Mouse (Mus musculus) midbrain, embryonic 12.5 days (tissue): ENCODE results near the gene Nelfb. TPM values are rescaled to one million over a fixed set of nuclear protein-coding genes. Genes with fewer than 3 reads are reported as not detected.

Experiments used
- ATAC-seq: fragments of 200-750 bp; cut with Nextera tagmentation; 2 replicates; pipeline ENCODE4 v1.8.0; 2017; ENCODE audit warnings: low read depth, moderate TSS enrichment, moderate library complexity; ENCODE audit not compliant: low FRiP score
- H3K27ac ChIP-seq: fragments of 300-500 bp; sonication (generic); replicated peaks from 2 replicates; pipeline ENCODE4 v1.5.1; 2016; ENCODE audit warnings: mild to moderate bottlenecking
- H3K27me3 ChIP-seq: fragments of 300-500 bp; sonication (generic); 2 replicates; pipeline ENCODE4 v1.6.1; 2016; ENCODE audit warnings: mild to moderate bottlenecking
- H3K36me3 ChIP-seq: fragments of 300-500 bp; sonication (generic); 2 replicates; pipeline ENCODE4 v1.6.1; 2016
- H3K4me1 ChIP-seq: fragments of 300-500 bp; sonication (generic); 2 replicates; pipeline ENCODE4 v1.6.1; 2016
- H3K4me2 ChIP-seq: fragments of 300-500 bp; sonication (generic); replicated peaks from 2 replicates; pipeline ENCODE4 v1.6.1; 2016; ENCODE audit warnings: mild to moderate bottlenecking, moderate library complexity
- H3K4me3 ChIP-seq: fragments of 300-500 bp; sonication (generic); 2 replicates; pipeline ENCODE4 v1.5.1; 2016; ENCODE audit warnings: mild to moderate bottlenecking
- H3K9ac ChIP-seq: fragments of 300-500 bp; sonication (generic); replicated peaks from 2 replicates; pipeline ENCODE4 v1.6.1; 2016; ENCODE audit warnings: mild to moderate bottlenecking, moderate library complexity
- H3K9me3 ChIP-seq: fragments of 300-500 bp; sonication (generic); 2 replicates; pipeline ENCODE4 v1.6.1; 2016; ENCODE audit warnings: mild to moderate bottlenecking
- WGBS: fragments of 180-500 bp; shearing (Covaris S2); methylation state at CpG from one replicate; pipeline ENCODE4 v1.1.7; 2016; 5-methylcytosine and 5-hydroxymethylcytosine counted together
- polyA plus RNA-seq: library from polyadenylated mRNA; unstranded; fragments of >200 nt; fragmentation: Nextera tagmentation; extraction: Ambion mirVana; gene quantifications from 2 replicates; pipeline ENCODE4 v1.2.1, GENCODE M21; 2016

Nelfb gene
- polyA plus RNA-seq, 1 experiment from 2014 or later: 123 TPM

DNA sequence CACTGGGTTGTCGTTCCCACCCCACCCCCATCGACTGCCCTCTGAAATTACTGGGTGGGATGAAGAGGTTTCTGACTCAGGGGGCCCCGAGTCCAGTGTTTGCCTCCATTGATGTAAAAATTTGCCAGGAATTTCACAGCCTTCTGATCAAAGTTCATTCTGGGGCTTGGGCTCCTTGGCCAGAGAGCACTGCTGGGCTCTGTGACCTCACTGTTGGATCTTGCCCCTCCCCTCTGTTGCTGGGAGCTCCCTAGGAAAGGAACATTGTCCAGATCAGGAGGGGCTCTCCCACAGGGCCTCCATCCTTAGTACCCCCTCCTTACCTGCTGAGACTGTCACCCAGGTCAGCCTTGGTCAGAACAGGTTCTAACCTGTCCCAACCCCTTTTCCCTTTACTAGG lies 3.2 kb upstream of the Nelfb start, which contains the start of gene Stpg3:
Gene Stpg3 (minus strand): TSS at position 194 of the 400 bp plus-strand sequence.
- Histone ChIP-seq H3K36me3 (no peaks in the 10 kb centered on the region), H3K4me1 (peaks cover 18% of the 10 kb centered on the region), H3K9me3 (no peaks in the 10 kb centered on the region), H3K4me2 (no peak within 1 kb of the TSS), H3K9ac (no peak within 1 kb of the TSS), H3K27ac (no peak within 1 kb of the TSS), H3K27me3 (peaks cover 15% of the 10 kb centered on the region), H3K4me3 (no peak within 1 kb of the TSS)
- WGBS: 67% methylated on average over 3 of the region's 3 CpGs
- no peak for ATAC-seq

- 63% methylated on average over 23 of the region's 23 CpGs for WGBS
- H3K9ac ChIP-seq: no peak overlapping the region
Measured at GRCm38 (mm10) chr2:25213266-25213865, 2.1 kb upstream of the Nelfb start.

GRCm38 (mm10) chr2:25210686-25211085 lies 603 bp downstream of the Nelfb start:
- Histone ChIP-seq H3K4me1 (peaks cover 22% of the 10 kb centered on the region), H3K36me3 (peaks cover 27% of the 10 kb centered on the region), H3K9ac (peak overlapping the region; percentile 89), H3K9me3 (no peaks in the 10 kb centered on the region), H3K4me3 (peak overlapping the region; percentile 90), H3K27ac (peak overlapping the region; percentile 87), H3K27me3 (peaks cover 9% of the 10 kb centered on the region; the same call in 1 of the 2 replicates), H3K4me2 (peak overlapping the region; percentile 96)
- no peak; the same call in 1 of the 2 replicates for ATAC-seq
- under 1% methylated on average over 24 of the region's 24 CpGs for WGBS

More at GRCm38 (mm10) chr2:25213266-25213865, 2.1 kb upstream of the Nelfb start:
- H3K27me3 ChIP-seq: peaks cover 15% of the 10 kb centered on the region
- H3K36me3 ChIP-seq: peaks cover under 1% of the 10 kb centered on the region; the same call in 1 of the 2 replicates
- no peaks in the 10 kb centered on the region for H3K9me3 ChIP-seq
- H3K27ac ChIP-seq: no peak overlapping the region
- no peak for ATAC-seq
- H3K4me1 ChIP-seq: peaks cover 22% of the 10 kb centered on the region
- H3K4me3 ChIP-seq: no peak overlapping the region
- no peak overlapping the region for H3K4me2 ChIP-seq

- Histone ChIP-seq H3K9ac (no peak overlapping the region), H3K4me1 (peaks cover 22% of the 10 kb centered on the region), H3K4me3 (no peak overlapping the region), H3K36me3 (peaks cover 58% of the 10 kb centered on the region), H3K27me3 (no peaks in the 10 kb centered on the region), H3K9me3 (no peaks in the 10 kb centered on the region), H3K27ac (no peak overlapping the region), H3K4me2 (no peak overlapping the region)
- ATAC-seq: no peak
- 88% methylated on average over 1 of the region's 1 CpGs for WGBS
Measured at GRCm38 (mm10) chr2:25207593-25207992, 3.7 kb downstream of the Nelfb start.

- no peak overlapping the region for H3K4me2 ChIP-seq
- peaks cover 90% of the 10 kb centered on the region for H3K36me3 ChIP-seq
- no peak overlapping the region for H3K4me3 ChIP-seq
- no peak overlapping the region for H3K9ac ChIP-seq
- no peaks in the 10 kb centered on the region; the same call in 1 of the 2 replicates for H3K4me1 ChIP-seq
- no peak; the same call in 1 of the 2 replicates for ATAC-seq
- no peaks in the 10 kb centered on the region for H3K9me3 ChIP-seq
- H3K27ac ChIP-seq: no peak overlapping the region
- H3K27me3 ChIP-seq: no peaks in the 10 kb centered on the region
- 66% methylated on average over 4 of the region's 4 CpGs for WGBS
Measured at GRCm38 (mm10) chr2:25203631-25204214, 7.6 kb downstream of the Nelfb start.

GRCm38 (mm10) chr2:25200631-25201030 lies 10.7 kb downstream of the Nelfb start:
- peaks cover 6% of the 10 kb centered on the region; the same call in 1 of the 2 replicates for H3K4me1 ChIP-seq
- H3K36me3 ChIP-seq: peaks cover 62% of the 10 kb centered on the region

DNA sequence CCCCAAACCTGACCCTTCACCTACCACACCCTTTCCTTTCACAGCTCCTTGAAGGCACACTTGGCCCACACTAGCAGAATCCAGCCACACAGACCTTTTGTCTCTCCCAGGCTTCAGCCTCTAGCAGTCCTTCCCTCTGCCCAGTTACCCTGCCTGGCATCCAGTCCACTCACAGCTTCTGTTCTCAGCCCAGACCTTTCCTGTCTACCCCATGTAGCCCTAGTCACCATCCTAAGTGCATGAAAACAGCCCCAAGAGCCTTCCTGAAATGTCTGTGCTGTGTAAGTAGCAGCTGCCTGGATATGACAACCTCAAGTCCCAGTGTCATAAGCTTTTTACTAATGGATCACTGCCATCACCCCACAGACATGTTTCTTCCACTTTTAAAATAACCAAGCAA lies 13.3 kb downstream of the Nelfb start:
- Histone ChIP-seq H3K27ac (no peak overlapping the region), H3K9ac (no peak overlapping the region), H3K36me3 (peaks cover 35% of the 10 kb centered on the region), H3K4me1 (peaks cover 12% of the 10 kb centered on the region), H3K4me2 (no peak overlapping the region), H3K9me3 (no peaks in the 10 kb centered on the region), H3K27me3 (peaks cover 44% of the 10 kb centered on the region), H3K4me3 (no peak overlapping the region)
- ATAC-seq: no peak

More at GRCm38 (mm10) chr2:25200631-25201030, 10.7 kb downstream of the Nelfb start:
- ATAC-seq: no peak
- WGBS: 94% methylated on average over 2 of the region's 2 CpGs
- Histone ChIP-seq H3K27me3 (peaks cover 22% of the 10 kb centered on the region), H3K9me3 (no peaks in the 10 kb centered on the region), H3K27ac (no peak overlapping the region), H3K4me2 (no peak overlapping the region), H3K4me3 (no peak overlapping the region), H3K9ac (no peak overlapping the region)

- WGBS: 14% methylated on average over 2 of the region's 2 CpGs
Measured at GRCm38 (mm10) chr2:25197191-25197590, 14.1 kb downstream of the Nelfb start.

GRCm38 (mm10) chr2:25196172-25196954 lies 14.9 kb downstream of the Nelfb start, which contains the start of gene Tor4a:
TSS of gene Tor4a (minus strand) at chr2:25196886.
- no peak within 1 kb of the TSS; the same call in 1 of the 2 replicates for H3K27ac ChIP-seq
- peaks cover 44% of the 10 kb centered on the region for H3K27me3 ChIP-seq
- WGBS: 15% methylated on average over 8 of the region's 8 CpGs
- no peak for ATAC-seq
- no peaks in the 10 kb centered on the region for H3K9me3 ChIP-seq
- no peak within 1 kb of the TSS for H3K9ac ChIP-seq
- H3K4me1 ChIP-seq: peaks cover 12% of the 10 kb centered on the region
- peaks cover 19% of the 10 kb centered on the region for H3K36me3 ChIP-seq
- H3K4me2 ChIP-seq: peak within 1 kb of the TSS; percentile 21; the same call in 1 of the 2 replicates
- 0 out of 2 replicates have a peak within 1 kb of the TSS, but pooled peaks have one; percentile 3 for H3K4me3 ChIP-seq

More at GRCm38 (mm10) chr2:25197191-25197590, 14.1 kb downstream of the Nelfb start:
- no peak overlapping the region for H3K4me3 ChIP-seq
- peaks cover 12% of the 10 kb centered on the region for H3K4me1 ChIP-seq
- H3K36me3 ChIP-seq: peaks cover 28% of the 10 kb centered on the region
- H3K27ac ChIP-seq: no peak overlapping the region; the same call in 1 of the 2 replicates
- ATAC-seq: no peak
- peaks cover 44% of the 10 kb centered on the region for H3K27me3 ChIP-seq
- H3K9me3 ChIP-seq: no peaks in the 10 kb centered on the region
- no peak overlapping the region for H3K4me2 ChIP-seq
- H3K9ac ChIP-seq: no peak overlapping the region

DNA sequence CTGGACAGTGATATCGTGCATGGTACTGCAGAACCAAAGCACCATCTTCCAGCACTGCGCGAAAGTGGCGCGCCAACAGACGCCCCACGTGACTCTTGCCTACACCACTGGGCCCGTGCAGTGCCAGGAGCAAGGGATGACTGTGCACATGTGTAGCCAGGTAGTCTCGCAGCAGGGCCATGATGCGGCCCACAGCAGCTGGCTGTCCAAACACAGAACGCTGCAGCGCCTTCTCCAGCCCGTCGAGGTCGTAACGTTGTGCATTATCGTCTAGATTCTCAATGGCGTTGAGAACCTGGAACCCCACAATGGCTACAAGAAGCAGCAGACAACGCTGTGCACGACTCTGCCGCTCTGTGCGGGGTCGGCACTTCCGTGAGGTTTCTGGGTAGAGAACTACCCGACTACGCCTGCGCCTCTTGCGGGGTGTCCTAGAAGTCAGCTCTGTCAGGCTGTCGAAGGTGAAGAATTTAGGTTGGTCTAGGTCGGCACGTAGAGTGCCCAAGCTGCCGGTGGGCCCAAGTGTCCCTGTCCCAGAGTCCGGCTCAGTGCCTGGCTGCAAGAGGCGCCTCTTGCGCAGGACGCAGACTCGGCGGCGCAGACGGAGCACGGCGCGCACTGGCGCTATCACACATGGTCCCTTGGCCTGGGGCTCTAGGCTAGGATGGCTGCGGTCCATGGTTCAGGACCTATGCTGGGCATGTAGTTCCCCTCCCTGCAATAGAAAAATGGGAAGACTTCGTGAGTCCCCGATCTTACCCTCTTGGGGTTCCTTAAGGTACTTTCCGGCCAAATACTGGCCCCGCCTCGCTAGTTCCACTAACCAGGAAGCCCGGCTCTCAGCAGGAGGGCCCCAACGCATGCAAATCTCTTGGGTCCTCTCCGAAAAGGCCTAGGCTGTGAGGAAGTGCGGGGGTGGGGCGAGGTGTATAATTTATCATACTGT lies 15.8 kb downstream of the Nelfb start:
- Histone ChIP-seq H3K36me3 (peaks cover 11% of the 10 kb centered on the region), H3K4me2 (peak overlapping the region; percentile 21; the same call in 1 of the 2 replicates), H3K4me3 (0 out of 2 replicates have a peak overlapping the region, but pooled peaks have one; percentile 3), H3K27me3 (peaks cover 44% of the 10 kb centered on the region), H3K9ac (no peak overlapping the region), H3K27ac (no peak overlapping the region), H3K4me1 (peaks cover 12% of the 10 kb centered on the region), H3K9me3 (no peaks in the 10 kb centered on the region)
- 21% methylated on average over 55 of the region's 55 CpGs for WGBS
- ATAC-seq: no peak
